Mouse (Mus musculus): ENCODE data around the gene Tbc1d8.

GRCm38 (mm10) chr1:39466526-39466925 is 12.0 kb downstream of the Tbc1d8 start:
- no peak for TF ChIP-seq POLR2A (IDR thresholded peaks at IDR 0.05; ENCODE audit: control insufficient read depth, extremely low read depth, insufficient read depth, low read length, poor library complexity)
- no peak for TF ChIP-seq CTCF (IDR thresholded peaks at IDR 0.05; ENCODE audit: borderline replicate concordance, control insufficient read depth, extremely low read depth, insufficient read depth, low read length, poor library complexity)

Data from thymus, adult 2 months (tissue).